Mouse (Mus musculus) adrenal gland, adult (tissue): Measurements from ENCODE around the gene Gatb.

Experiments
- DNase-seq, 2 experiments: peaks; one replicate each; pipeline ENCODE4 v3.0.0; 2022 to 2023; ENCODE audit warnings: low spot score in 1 of 2; ENCODE audit not compliant: inconsistent age in 2 of 2

Gene Gatb

GRCm38 (mm10) chr3:85573864-85574830, at the start of gene Gatb:
Gene Gatb (plus strand): TSS chr3:85574119.
- DNase-seq, result peak; percentile 99

- DNase-seq, result no peak
Observed at GRCm38 (mm10) chr3:85530601-85531161, 43.2 kb upstream of the Gatb start.

- DNase-seq, result no peak
Observed at GRCm38 (mm10) chr3:85532376-85532775, 41.5 kb upstream of the Gatb start.

- no peak for DNase-seq
Observed at GRCm38 (mm10) chr3:85535042-85535441, 38.9 kb upstream of the Gatb start.

- DNase-seq, result no peak
Observed at GRCm38 (mm10) chr3:85535621-85536520, 38.0 kb upstream of the Gatb start.

GRCm38 (mm10) chr3:85542765-85543164, 31.2 kb upstream of the Gatb start:
- DNase-seq, result no peak

- peak in 1 of 2 experiments; percentile 66 for DNase-seq
Observed at GRCm38 (mm10) chr3:85543652-85544051, 30.3 kb upstream of the Gatb start.

- DNase-seq, result peak in 1 of 2 experiments; percentile 35
Observed at GRCm38 (mm10) chr3:85550312-85550711, 23.6 kb upstream of the Gatb start.

- DNase-seq, result peak in 1 of 2 experiments; percentile 39
Observed at GRCm38 (mm10) chr3:85551352-85551751, 22.6 kb upstream of the Gatb start.

- no peak for DNase-seq
Observed at GRCm38 (mm10) chr3:85553731-85554277, 20.1 kb upstream of the Gatb start.

GRCm38 (mm10) chr3:85564603-85565002, 9.3 kb upstream of the Gatb start:
- DNase-seq, result peak in 1 of 2 experiments; percentile 36

GRCm38 (mm10) chr3:85571276-85571675, 2.6 kb upstream of the Gatb start:
- DNase-seq, result peak; percentile 55 to 90

- peak; percentile 10 to 52 for DNase-seq
Observed at GRCm38 (mm10) chr3:85572502-85572901, 1.4 kb upstream of the Gatb start.

GRCm38 (mm10) chr3:85573216-85573863, 579 bp upstream of the Gatb start:
- peak in 1 of 2 experiments; percentile 18 for DNase-seq

- peak in 1 of 2 experiments; percentile 77 for DNase-seq
Observed at GRCm38 (mm10) chr3:85582726-85583125, 8.8 kb downstream of the Gatb start.

GRCm38 (mm10) chr3:85583194-85583593, 9.3 kb downstream of the Gatb start:
- DNase-seq, result no peak

GRCm38 (mm10) chr3:85584966-85585365, 11.0 kb downstream of the Gatb start:
- DNase-seq, result no peak

- DNase-seq, result peak in 1 of 2 experiments; percentile 25
Observed at GRCm38 (mm10) chr3:85588701-85589100, 14.8 kb downstream of the Gatb start.

- DNase-seq, result no peak
Observed at GRCm38 (mm10) chr3:85590090-85590754, 16.3 kb downstream of the Gatb start.

- peak in 1 of 2 experiments; percentile 23 for DNase-seq
Observed at GRCm38 (mm10) chr3:85592067-85592466, 18.1 kb downstream of the Gatb start.
